Mouse (Mus musculus) adrenal gland, postnatal 4 days (tissue): ENCODE results near the gene Hipk2. TPM values are rescaled to one million over a fixed set of nuclear protein-coding genes. Genes with fewer than 3 reads are reported as not detected.

Source experiments
- DNase-seq, 2 experiments: peaks; one replicate each; pipeline ENCODE4 v3.0.0; 2021 to 2022; ENCODE audit warnings: low spot score in 2 of 2, mixed read lengths in 2 of 2
- total RNA-seq, 2 experiments: library from RNA; stranded (reverse); gene quantifications; 2 replicates each; pipeline ENCODE4 v1.2.3; 2021

Hipk2 gene
- total RNA-seq, 2 experiments from 2014 or later, result 97.4 to 117 TPM

DNA sequence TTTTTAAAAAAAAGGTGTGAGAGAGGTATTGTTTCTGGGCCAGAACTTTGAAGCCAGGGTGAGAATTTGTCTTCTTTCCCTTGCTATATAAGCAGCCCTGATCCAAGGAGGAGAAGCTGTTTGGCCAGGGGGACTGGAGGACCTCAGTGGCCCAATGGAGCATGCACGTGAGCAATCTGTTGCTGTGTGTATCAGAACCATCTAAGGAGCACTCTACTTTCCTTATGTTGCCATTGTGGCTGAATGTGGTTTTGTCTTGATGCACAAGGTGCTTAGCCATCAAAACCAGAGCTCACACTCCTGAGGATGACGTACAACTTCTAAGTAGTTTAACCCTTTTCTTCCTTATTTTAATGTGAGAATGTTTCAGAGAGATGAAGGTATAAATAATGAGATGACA, 41.2 kb downstream of the Hipk2 start:
- DNase-seq, result no peak

GRCm38 (mm10) chr6:38833721-38834120, 42.2 kb downstream of the Hipk2 start:
- no peak for DNase-seq

DNA sequence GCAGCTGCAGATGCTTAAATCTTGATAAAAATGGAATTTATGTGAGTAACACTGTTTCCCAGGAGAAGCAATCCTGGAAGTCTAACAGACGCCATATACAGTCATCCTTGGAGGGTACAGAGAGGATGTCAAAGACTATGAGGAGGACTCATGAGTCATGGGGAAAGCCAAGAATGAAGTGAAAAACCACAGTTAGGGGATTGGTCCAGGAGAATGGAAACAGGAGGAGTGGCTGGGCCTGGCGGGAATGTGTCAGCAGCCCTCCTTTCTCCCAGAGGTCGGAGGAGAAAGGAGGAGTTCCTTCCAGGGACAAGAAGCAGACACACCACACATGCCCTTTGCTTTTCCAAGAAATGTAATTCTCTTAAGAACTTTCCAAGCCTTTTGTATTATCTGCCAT, 46.5 kb downstream of the Hipk2 start:
- no peak for DNase-seq

- DNase-seq, result no peak
Measured at GRCm38 (mm10) chr6:38828211-38828610, 47.8 kb downstream of the Hipk2 start.

- DNase-seq, result no peak
Measured at GRCm38 (mm10) chr6:38827435-38827834, 48.5 kb downstream of the Hipk2 start.

GRCm38 (mm10) chr6:38826857-38827256, 49.1 kb downstream of the Hipk2 start:
- no peak for DNase-seq

GRCm38 (mm10) chr6:38825886-38826285, 50.1 kb downstream of the Hipk2 start:
- no peak for DNase-seq

DNA sequence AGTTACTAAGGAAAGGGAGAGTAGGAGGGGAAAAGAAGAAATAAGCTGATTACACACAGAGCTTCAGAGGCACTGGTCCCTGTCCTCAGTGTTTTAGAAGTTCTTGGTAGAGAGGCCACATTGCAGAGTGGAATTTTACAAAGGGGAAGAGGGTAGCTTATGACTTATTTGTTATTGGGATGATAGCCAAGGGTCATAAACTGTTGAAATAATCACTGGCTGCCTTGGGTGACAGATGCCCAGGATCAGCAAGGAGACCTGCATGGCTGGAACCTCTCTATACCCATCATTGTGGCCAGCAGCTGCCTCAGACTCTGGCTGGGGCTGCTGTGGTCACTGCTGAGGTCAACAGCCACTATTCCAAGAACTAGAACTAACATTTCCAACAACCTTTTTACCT, 52.1 kb downstream of the Hipk2 start:
- DNase-seq, result no peak

DNA sequence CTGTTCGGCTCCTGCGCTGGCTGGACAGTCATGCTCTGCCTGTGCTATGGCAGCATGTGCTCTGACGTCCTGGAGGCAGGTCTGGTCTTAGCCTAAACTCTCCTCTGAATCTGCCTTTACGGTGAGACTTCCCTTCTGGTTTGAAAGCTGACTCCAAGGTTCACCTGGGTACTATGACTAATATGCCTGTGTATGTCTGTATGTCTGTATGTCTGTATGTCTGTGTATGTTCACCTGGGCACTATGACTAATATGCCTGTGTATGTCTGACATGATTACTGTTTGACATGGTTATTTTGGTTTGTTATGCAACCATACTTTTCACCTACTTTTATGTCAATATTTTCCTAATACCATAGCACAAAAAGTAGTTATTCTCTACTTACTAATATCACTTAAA, 52.8 kb downstream of the Hipk2 start:
- DNase-seq, result no peak

DNA sequence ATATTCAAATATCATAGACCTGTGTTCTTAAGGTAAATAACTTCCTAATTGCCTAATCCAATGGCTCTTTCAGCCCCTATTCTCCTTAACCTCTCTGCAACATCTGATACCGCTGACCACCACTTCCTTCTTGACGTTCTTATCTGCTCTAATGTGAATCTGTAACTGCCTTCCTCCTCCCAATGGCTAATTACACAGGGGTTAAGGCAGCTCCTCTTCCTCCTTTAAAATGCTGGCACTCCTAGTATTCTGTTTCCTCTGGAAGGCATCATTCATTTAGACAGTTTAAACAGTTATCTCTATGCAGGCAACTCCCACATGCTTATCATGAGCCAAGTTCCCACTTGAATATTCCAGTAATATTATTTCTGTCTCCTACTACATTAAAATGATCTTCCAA, 54.3 kb downstream of the Hipk2 start:
- DNase-seq, result no peak

- DNase-seq, result no peak
Measured at GRCm38 (mm10) chr6:38820862-38821261, 55.1 kb downstream of the Hipk2 start.

DNA sequence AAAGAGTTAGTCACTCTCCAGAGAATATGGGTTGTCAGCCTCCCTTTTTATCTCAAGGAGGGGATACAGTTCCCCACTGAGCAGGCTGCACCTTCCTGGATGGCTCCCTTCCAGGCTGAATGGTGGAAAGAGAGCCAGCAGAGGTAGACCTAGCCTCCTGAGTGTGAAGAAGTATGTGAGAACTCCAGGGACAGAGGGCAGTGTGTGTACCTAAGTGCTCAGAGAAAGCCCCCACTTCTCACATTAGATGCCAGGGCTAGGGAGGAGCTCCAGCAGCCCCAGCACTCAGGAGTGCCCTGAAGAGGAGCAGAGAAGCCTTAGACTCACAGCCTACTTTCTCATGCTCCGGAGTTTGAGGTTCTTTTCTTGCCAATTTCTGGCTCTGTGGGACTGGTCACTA, 59.7 kb downstream of the Hipk2 start:
- DNase-seq, result no peak

DNA sequence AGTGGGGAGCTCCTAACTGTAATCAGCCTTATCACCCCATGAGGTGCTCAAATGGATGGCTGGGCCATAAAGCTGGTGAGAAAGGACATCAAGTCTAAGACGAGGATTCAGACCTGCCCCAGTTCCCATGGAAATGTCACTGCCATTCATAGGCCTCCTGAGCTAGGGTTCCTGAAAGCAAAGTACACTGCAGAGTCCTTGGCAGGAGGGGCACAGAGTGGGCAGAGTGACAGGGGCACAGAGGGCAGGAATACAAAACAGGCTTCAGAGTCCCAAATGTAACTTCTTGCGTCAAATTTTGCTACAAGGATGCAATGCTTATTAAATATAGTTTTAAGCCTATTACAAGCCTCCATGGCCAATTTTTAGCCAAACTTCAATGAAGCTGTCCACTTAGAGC, 60.4 kb downstream of the Hipk2 start:
- no peak for DNase-seq

DNA sequence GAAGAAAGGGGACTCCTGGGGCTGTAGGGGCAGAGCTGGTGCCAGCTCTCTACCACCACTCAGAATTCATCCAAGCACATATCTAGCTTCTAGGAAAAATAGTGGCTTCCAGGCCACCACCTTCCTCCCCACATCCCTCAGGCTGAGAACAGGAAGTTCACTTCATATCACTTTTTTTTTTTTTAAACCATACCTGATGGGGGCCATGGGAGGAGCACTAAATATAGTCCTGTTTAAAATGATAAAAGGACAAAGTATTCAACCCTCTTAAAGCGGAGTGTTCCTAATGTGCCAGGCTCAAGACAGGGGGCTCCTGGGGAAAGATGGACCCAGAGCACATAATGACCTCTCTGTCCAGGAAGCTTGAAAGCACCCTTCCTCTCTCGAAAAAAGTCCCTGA, 61.3 kb downstream of the Hipk2 start:
- no peak for DNase-seq

- no peak for DNase-seq
Measured at GRCm38 (mm10) chr6:38811459-38812145, 64.4 kb downstream of the Hipk2 start.

DNA sequence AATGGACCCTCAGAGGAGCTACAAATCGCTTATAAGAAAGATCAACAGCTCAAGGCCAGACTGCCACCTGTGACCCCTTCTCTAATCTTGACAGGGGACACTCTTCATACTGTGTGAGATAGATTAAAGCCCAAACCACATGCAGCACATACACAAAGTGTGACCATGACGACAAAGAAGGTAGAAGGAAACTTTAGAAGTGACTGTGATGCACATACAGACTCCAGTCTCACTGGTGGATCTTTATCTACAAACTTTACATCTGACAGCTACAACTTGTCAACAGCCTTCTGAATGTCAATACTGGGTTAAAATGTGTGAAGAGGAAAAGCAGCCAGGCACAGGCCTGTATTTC, 65.9 kb downstream of the Hipk2 start:
- no peak for DNase-seq

GRCm38 (mm10) chr6:38809396-38810120, 66.4 kb downstream of the Hipk2 start:
- DNase-seq, result no peak

GRCm38 (mm10) chr6:38808317-38808716, 67.6 kb downstream of the Hipk2 start:
- DNase-seq, result no peak

DNA sequence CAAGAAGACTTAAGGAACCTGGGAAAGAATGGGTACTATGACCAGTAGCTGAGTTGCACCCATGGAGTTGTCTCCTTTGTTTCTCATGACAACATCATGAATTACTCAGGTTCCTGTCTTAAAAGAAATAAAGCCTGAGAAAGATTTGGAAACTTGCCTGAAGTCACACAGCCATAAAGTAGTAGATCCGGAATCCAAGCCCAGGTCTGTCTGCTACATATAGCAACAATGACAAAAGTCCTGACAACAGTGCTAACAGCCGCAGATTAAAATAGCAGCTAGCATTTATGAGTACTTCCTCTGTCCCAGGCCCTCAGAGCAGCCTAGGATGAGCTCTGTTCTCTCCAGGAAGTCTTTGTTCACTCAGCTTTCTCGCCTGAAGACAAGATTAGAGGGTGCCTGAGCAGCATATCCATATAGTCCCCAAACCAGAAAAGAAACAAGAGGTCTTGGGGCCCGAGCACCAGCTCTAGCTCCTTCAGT, 69.0 kb downstream of the Hipk2 start:
- DNase-seq, result no peak

DNA sequence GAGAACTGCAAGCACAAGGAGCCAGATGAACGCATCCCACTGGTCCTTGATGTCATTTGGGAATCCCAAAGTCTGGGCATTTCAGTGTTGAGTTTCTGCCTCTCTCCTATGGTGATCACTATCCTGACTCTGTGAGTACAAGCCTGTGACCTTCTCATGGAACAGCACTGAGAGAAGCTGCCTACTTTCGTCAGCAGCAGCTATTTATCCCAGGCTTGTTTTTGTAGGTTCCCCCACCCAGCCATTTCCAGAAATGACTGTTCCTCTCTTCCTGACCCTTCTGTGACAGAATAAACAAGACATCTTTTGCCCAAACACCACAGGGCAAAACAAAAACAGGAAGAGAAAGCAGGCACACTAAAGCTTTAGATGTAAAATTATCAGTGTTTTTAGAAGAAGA, 70.4 kb downstream of the Hipk2 start:
- no peak for DNase-seq

DNA sequence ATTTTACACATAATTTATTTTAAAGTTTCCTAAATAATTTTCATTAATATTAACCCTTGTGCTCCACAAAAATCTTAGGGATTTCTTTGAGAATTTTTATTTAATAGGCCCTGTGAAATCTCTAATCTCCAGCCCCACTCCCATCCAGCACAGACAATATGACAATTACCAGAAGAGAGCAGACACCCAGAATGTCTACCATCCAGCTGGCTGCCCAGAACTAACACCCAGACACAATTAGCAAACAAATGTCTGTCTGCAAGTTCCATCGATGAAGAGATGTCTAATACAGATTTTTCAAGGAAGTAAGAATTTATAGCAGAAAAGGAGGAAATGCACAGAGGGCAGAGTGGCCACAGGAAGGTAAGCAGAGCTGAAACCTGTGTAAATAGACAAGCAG, 74.7 kb downstream of the Hipk2 start:
- no peak for DNase-seq

- no peak for DNase-seq
Measured at GRCm38 (mm10) chr6:38797548-38797947, 78.4 kb downstream of the Hipk2 start.

- DNase-seq, result no peak
Measured at GRCm38 (mm10) chr6:38796993-38797392, 79.0 kb downstream of the Hipk2 start.
